Mouse (Mus musculus) limb, embryonic 12.5 days (tissue): ENCODE data around the gene Rnf216. TPM values are rescaled to one million over a fixed set of nuclear protein-coding genes. Genes with fewer than 3 reads are reported as not detected.

Experiments used
- ATAC-seq: fragments of 200-750 bp; cut with Nextera tagmentation; 2 replicates; pipeline ENCODE4 v1.8.0; 2017; ENCODE audit warnings: low read depth, moderate TSS enrichment; ENCODE audit not compliant: insufficient number of reproducible peaks, insufficient read depth, low FRiP score, low TSS enrichment
- H3K27ac ChIP-seq: fragments of 300-500 bp; sonication (generic); 2 replicates; pipeline ENCODE4 v1.5.1; 2016; ENCODE audit warnings: mild to moderate bottlenecking, moderate library complexity
- H3K27me3 ChIP-seq: fragments of 300-500 bp; sonication (generic); 2 replicates; pipeline ENCODE4 v1.6.1; 2016; ENCODE audit warnings: mild to moderate bottlenecking, moderate library complexity
- H3K36me3 ChIP-seq: fragments of 300-500 bp; sonication (generic); 2 replicates; pipeline ENCODE4 v1.6.1; 2016; ENCODE audit warnings: mild to moderate bottlenecking, moderate library complexity
- H3K4me1 ChIP-seq: fragments of 300-500 bp; sonication (generic); replicated peaks from 2 replicates; pipeline ENCODE4 v1.6.1; 2016
- H3K4me2 ChIP-seq: fragments of 300-500 bp; sonication (generic); 2 replicates; pipeline ENCODE4 v1.6.1; 2016; ENCODE audit warnings: mild to moderate bottlenecking, moderate library complexity
- H3K4me3 ChIP-seq: fragments of 300-500 bp; sonication (generic); replicated peaks from 2 replicates; pipeline ENCODE4 v1.5.1; 2016; ENCODE audit warnings: mild to moderate bottlenecking
- H3K9ac ChIP-seq: fragments of 300-500 bp; sonication (generic); replicated peaks from 2 replicates; pipeline ENCODE4 v1.6.1; 2016; ENCODE audit warnings: mild to moderate bottlenecking, moderate library complexity
- H3K9me3 ChIP-seq: fragments of 300-500 bp; sonication (generic); 2 replicates; pipeline ENCODE4 v1.6.1; 2016; ENCODE audit warnings: mild to moderate bottlenecking, moderate library complexity
- WGBS: fragments of 180-500 bp; shearing (Covaris S2); methylation state at CpG from one replicate; pipeline ENCODE4 v1.1.7; 2016; 5-methylcytosine and 5-hydroxymethylcytosine counted together
- polyA plus RNA-seq: library from polyadenylated mRNA; unstranded; fragments of >200 nt; fragmentation: Nextera tagmentation; extraction: Ambion mirVana; gene quantifications from 2 replicates; pipeline ENCODE4 v1.2.1, GENCODE M21; 2016

Rnf216 gene
- polyA plus RNA-seq, 1 experiment from 2014 or later: 60.1 TPM

- Histone ChIP-seq H3K4me1 (peaks cover 9% of the 10 kb centered on the region), H3K36me3 (peaks cover 21% of the 10 kb centered on the region), H3K27me3 (no peaks in the 10 kb centered on the region), H3K4me2 (no peak overlapping the region), H3K4me3 (no peak overlapping the region), H3K9me3 (no peaks in the 10 kb centered on the region), H3K9ac (no peak overlapping the region), H3K27ac (no peak overlapping the region)
- no peak for ATAC-seq
- WGBS: 18% methylated on average over 1 of the region's 1 CpGs
Observed at GRCm38 (mm10) chr5:143037201-143037600, 75.6 kb downstream of the Rnf216 start.

DNA sequence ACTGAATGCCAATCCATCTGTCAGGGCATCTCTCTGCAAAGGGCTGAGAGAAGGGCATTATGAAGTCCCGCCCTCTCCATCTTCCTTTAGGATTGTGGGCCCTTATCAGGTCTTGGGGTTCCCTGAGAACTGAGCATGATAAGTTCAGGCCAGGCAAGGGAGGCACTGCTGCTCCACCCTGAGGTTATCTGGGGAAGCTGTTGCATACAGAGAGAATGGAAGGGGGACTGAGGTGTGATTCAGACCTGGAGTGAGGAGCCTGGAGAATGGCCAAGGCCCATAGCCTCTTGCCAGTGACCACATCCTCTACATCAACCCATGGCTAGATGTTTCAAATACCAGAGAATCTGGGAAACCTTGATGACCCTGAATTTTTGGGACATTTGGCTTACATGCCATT, 76.7 kb downstream of the Rnf216 start:
- no peak overlapping the region for H3K4me3 ChIP-seq
- peaks cover 12% of the 10 kb centered on the region for H3K36me3 ChIP-seq
- no peak for ATAC-seq
- no peaks in the 10 kb centered on the region for H3K27me3 ChIP-seq
- WGBS: 86% methylated on average over 1 of the region's 1 CpGs
- no peak overlapping the region for H3K27ac ChIP-seq
- no peak overlapping the region for H3K9ac ChIP-seq
- no peaks in the 10 kb centered on the region for H3K9me3 ChIP-seq
- no peak overlapping the region for H3K4me2 ChIP-seq
- peaks cover 21% of the 10 kb centered on the region for H3K4me1 ChIP-seq

- no peak overlapping the region for H3K4me3 ChIP-seq
- ATAC-seq: no peak
- H3K27me3 ChIP-seq: no peaks in the 10 kb centered on the region
- H3K4me2 ChIP-seq: no peak overlapping the region
- peaks cover 21% of the 10 kb centered on the region for H3K4me1 ChIP-seq
- H3K9me3 ChIP-seq: no peaks in the 10 kb centered on the region
- no peak overlapping the region for H3K27ac ChIP-seq
- no peak overlapping the region for H3K9ac ChIP-seq
- WGBS: 89% methylated on average over 4 of the region's 4 CpGs
- peaks cover 8% of the 10 kb centered on the region for H3K36me3 ChIP-seq
Observed at GRCm38 (mm10) chr5:143035271-143035670, 77.5 kb downstream of the Rnf216 start.

GRCm38 (mm10) chr5:143034108-143034507, 78.7 kb downstream of the Rnf216 start:
- Histone ChIP-seq H3K27me3 (no peaks in the 10 kb centered on the region), H3K4me2 (no peak overlapping the region), H3K9me3 (no peaks in the 10 kb centered on the region), H3K4me1 (peaks cover 21% of the 10 kb centered on the region), H3K27ac (no peak overlapping the region), H3K9ac (no peak overlapping the region; the same call in 1 of the 2 replicates), H3K36me3 (peaks cover 15% of the 10 kb centered on the region), H3K4me3 (no peak overlapping the region)
- WGBS: 58% methylated on average over 3 of the region's 3 CpGs
- ATAC-seq: no peak

- 85% methylated on average over 3 of the region's 3 CpGs for WGBS
- peak overlapping the region; percentile 57; the same call in 1 of the 2 replicates for H3K27ac ChIP-seq
- H3K27me3 ChIP-seq: no peaks in the 10 kb centered on the region
- ATAC-seq: no peak
- peaks cover 15% of the 10 kb centered on the region for H3K36me3 ChIP-seq
- no peak overlapping the region for H3K4me3 ChIP-seq
- no peaks in the 10 kb centered on the region for H3K9me3 ChIP-seq
- H3K4me1 ChIP-seq: peaks cover 21% of the 10 kb centered on the region
- H3K4me2 ChIP-seq: no peak overlapping the region
- H3K9ac ChIP-seq: no peak overlapping the region
Observed at GRCm38 (mm10) chr5:143033277-143033676, 79.5 kb downstream of the Rnf216 start.

DNA sequence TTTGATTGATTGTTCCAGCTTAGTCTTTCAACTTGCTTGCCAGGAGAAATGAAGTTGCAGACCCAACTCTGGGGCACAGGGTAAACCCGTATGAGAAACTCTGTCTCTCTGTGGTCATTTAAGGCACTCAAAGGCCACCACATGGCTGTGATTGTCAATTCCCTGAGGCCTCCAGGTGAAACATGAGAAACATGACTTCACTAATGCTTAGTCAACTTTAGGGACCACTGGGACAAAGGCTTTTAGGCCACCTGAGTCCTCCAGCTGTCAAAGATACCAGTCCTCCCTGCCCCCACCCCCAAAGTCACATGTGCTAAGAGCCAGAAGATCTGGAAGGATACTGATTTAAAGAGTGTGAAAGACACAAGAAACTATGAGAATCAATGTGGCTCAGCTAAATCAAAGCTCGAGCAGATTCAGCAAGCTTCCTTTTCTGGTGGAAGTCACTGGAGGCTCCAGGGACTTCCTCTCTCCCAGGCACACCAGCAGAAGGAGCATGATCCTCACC, 80.1 kb downstream of the Rnf216 start:
- peaks cover 19% of the 10 kb centered on the region for H3K36me3 ChIP-seq
- peak overlapping the region; percentile 57 for H3K27ac ChIP-seq
- no peak overlapping the region for H3K9ac ChIP-seq
- H3K4me2 ChIP-seq: no peak overlapping the region
- H3K4me1 ChIP-seq: peaks cover 21% of the 10 kb centered on the region
- H3K27me3 ChIP-seq: no peaks in the 10 kb centered on the region
- no peaks in the 10 kb centered on the region for H3K9me3 ChIP-seq
- H3K4me3 ChIP-seq: no peak overlapping the region
- 23% methylated on average over 2 of the region's 2 CpGs for WGBS
- no peak for ATAC-seq

DNA sequence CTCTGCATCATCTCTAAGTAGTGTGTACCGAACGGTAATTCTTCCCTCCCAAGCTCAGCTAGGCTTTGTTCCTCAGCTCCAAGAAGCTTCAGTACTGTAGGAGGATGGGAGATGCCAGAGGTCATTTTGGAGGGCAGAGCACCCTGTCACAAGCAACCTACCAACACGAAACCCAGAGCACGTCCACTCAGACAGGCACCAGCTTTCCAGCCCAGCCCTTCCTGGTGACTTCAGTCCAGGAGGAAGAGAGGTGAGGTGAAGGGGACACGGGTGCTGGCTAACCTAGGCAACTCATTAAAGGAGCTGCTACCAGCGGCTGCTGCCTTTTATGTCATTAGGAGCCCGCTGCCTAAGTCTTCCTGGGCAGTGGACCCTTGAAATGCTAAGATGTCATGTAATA, 81.1 kb downstream of the Rnf216 start:
- Histone ChIP-seq H3K4me2 (no peak overlapping the region), H3K27ac (peak overlapping the region; percentile 57; the same call in 1 of the 2 replicates)

DNA sequence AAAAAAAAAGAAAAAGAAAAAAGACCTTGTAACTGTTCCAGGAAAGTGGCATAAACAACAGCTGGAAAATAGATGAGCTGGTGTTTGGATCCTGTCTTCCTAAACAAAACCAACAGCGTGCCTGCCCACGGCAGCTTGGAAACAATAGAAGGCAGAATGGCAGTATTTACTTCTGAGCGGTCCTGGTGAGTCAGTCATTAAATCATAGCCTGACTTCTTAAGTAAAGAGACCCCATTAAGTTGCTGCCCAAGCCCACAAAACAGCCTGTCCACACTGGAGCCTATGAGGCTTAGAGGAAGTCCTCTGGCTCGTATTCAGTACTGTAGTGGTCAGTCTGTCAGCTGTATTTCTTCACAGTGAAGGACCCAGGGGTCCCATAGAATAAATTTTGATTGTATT, 81.6 kb downstream of the Rnf216 start:
- no peak overlapping the region for H3K4me3 ChIP-seq
- H3K27ac ChIP-seq: peak overlapping the region; percentile 57; the same call in 1 of the 2 replicates
- 29% methylated on average over 4 of the region's 4 CpGs for WGBS
- no peaks in the 10 kb centered on the region for H3K9me3 ChIP-seq
- no peak for ATAC-seq
- no peaks in the 10 kb centered on the region for H3K27me3 ChIP-seq
- H3K36me3 ChIP-seq: peaks cover 34% of the 10 kb centered on the region
- H3K4me2 ChIP-seq: no peak overlapping the region
- H3K9ac ChIP-seq: no peak overlapping the region
- H3K4me1 ChIP-seq: peaks cover 21% of the 10 kb centered on the region

More for the DNA sequence above, 81.1 kb downstream of the Rnf216 start:
- H3K9ac ChIP-seq: no peak overlapping the region
- H3K36me3 ChIP-seq: peaks cover 30% of the 10 kb centered on the region
- no peaks in the 10 kb centered on the region for H3K27me3 ChIP-seq
- peaks cover 21% of the 10 kb centered on the region for H3K4me1 ChIP-seq
- WGBS: 36% methylated on average over 7 of the region's 7 CpGs
- no peak for ATAC-seq
- no peak overlapping the region for H3K4me3 ChIP-seq
- H3K9me3 ChIP-seq: no peaks in the 10 kb centered on the region

- peaks cover 80% of the 10 kb centered on the region for H3K36me3 ChIP-seq
Observed at GRCm38 (mm10) chr5:143023887-143024286, 88.9 kb downstream of the Rnf216 start.

GRCm38 (mm10) chr5:143022956-143023355, 89.8 kb downstream of the Rnf216 start:
- WGBS: 87% methylated on average over 1 of the region's 1 CpGs
- H3K27ac ChIP-seq: no peak overlapping the region
- H3K4me3 ChIP-seq: no peak overlapping the region
- no peak for ATAC-seq
- H3K4me2 ChIP-seq: no peak overlapping the region
- H3K27me3 ChIP-seq: no peaks in the 10 kb centered on the region
- H3K4me1 ChIP-seq: no peaks in the 10 kb centered on the region
- no peaks in the 10 kb centered on the region for H3K9me3 ChIP-seq
- peaks cover 82% of the 10 kb centered on the region for H3K36me3 ChIP-seq
- H3K9ac ChIP-seq: no peak overlapping the region

More at GRCm38 (mm10) chr5:143023887-143024286, 88.9 kb downstream of the Rnf216 start:
- no peaks in the 10 kb centered on the region for H3K9me3 ChIP-seq
- no peak overlapping the region for H3K9ac ChIP-seq
- ATAC-seq: no peak
- no peaks in the 10 kb centered on the region for H3K27me3 ChIP-seq
- no peaks in the 10 kb centered on the region for H3K4me1 ChIP-seq
- H3K27ac ChIP-seq: no peak overlapping the region
- no peak overlapping the region for H3K4me2 ChIP-seq
- WGBS: 91% methylated on average over 2 of the region's 2 CpGs
- H3K4me3 ChIP-seq: no peak overlapping the region

DNA sequence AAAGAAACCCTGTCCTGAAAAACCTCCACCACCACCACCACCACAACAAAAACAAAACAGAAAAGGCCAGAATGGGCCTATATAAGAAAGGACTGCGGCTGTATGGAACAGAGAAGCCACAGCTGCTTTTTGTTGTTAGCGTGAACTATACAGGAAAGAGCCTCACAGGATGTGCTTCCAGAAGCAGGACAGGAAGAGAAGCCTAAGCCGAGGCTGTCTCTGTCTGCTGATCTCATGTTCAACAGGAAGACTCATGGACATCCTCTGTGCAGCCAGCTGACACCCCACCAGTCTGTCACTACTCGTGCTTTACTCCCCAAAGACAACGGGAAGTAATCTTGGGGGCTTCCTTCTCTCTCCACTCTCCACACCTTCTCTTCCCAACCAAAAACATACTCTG, 95.4 kb downstream of the Rnf216 start:
- 90% methylated on average over 5 of the region's 5 CpGs for WGBS
- no peak overlapping the region for H3K9ac ChIP-seq
- H3K9me3 ChIP-seq: no peaks in the 10 kb centered on the region
- H3K27ac ChIP-seq: no peak overlapping the region
- ATAC-seq: no peak
- H3K36me3 ChIP-seq: peaks cover 81% of the 10 kb centered on the region
- H3K27me3 ChIP-seq: no peaks in the 10 kb centered on the region
- H3K4me3 ChIP-seq: no peak overlapping the region
- H3K4me1 ChIP-seq: no peaks in the 10 kb centered on the region
- H3K4me2 ChIP-seq: no peak overlapping the region

DNA sequence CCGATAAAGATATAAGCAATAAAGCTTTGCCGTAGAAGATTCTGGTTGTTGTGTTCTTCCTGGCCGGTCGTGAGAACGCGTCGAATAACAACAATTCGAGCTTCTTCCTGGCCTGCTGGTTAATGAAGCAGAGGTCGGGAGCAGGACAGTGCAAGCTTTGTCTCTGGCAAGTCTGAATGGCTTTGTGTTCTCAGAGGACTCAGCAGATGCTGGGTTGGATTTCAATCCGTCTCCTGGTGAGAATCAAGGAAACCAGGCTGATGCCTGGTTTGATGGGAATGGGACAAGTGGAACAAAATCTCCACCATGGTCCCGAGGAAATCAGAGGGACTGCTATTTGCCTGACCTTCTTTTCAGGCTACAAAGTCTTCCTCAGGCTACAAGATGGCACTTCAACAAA, 103.4 kb downstream of the Rnf216 start:
- Histone ChIP-seq H3K4me1 (no peaks in the 10 kb centered on the region), H3K4me3 (no peak overlapping the region), H3K27ac (peak overlapping the region; percentile 56; the same call in 1 of the 2 replicates), H3K27me3 (no peaks in the 10 kb centered on the region), H3K4me2 (no peak overlapping the region), H3K9me3 (no peaks in the 10 kb centered on the region), H3K36me3 (peaks cover 52% of the 10 kb centered on the region), H3K9ac (no peak overlapping the region)
- WGBS: 87% methylated on average over 11 of the region's 11 CpGs
- no peak for ATAC-seq
